Mouse (Mus musculus) embryonic facial prominence, embryonic 12.5 days (tissue): ENCODE measurements at regions not wholly inside any gene's neighbourhood (a gene's known extent, or its start where the extent isn't known, plus 50 kb on each side); places are given as distances from the start of the nearest gene placed in this dataset.

Source experiments
- ATAC-seq: fragments of 200-750 bp; cut with Nextera tagmentation; 2 replicates; pipeline ENCODE4 v1.8.0; 2017; ENCODE audit not compliant: insufficient number of reproducible peaks, insufficient read depth, low FRiP score, low TSS enrichment
- H3K27ac ChIP-seq: fragments of 300-500 bp; sonication (generic); 2 replicates; pipeline ENCODE4 v1.5.1; 2016; ENCODE audit warnings: mild to moderate bottlenecking
- H3K27me3 ChIP-seq: fragments of 300-500 bp; sonication (generic); 2 replicates; pipeline ENCODE4 v1.6.1; 2016; ENCODE audit warnings: mild to moderate bottlenecking, moderate library complexity
- H3K36me3 ChIP-seq: fragments of 300-500 bp; sonication (generic); 2 replicates; pipeline ENCODE4 v1.6.1; 2016; ENCODE audit warnings: mild to moderate bottlenecking
- H3K4me1 ChIP-seq: fragments of 300-500 bp; sonication (generic); 2 replicates; pipeline ENCODE4 v1.6.1; 2016
- H3K4me2 ChIP-seq: fragments of 300-500 bp; sonication (generic); replicated peaks from 2 replicates; pipeline ENCODE4 v1.6.1; 2016; ENCODE audit warnings: mild to moderate bottlenecking, moderate library complexity
- H3K4me3 ChIP-seq: fragments of 300-500 bp; sonication (generic); 2 replicates; pipeline ENCODE4 v1.5.1; 2016; ENCODE audit warnings: mild to moderate bottlenecking
- H3K9ac ChIP-seq: fragments of 300-500 bp; sonication (generic); 2 replicates; pipeline ENCODE4 v1.6.1; 2016; ENCODE audit warnings: mild to moderate bottlenecking, moderate library complexity
- H3K9me3 ChIP-seq: fragments of 300-500 bp; sonication (generic); 2 replicates; pipeline ENCODE4 v1.6.1; 2016; ENCODE audit warnings: mild to moderate bottlenecking, moderate library complexity
- WGBS: fragments of 180-500 bp; shearing (Covaris S2); methylation state at CpG from one replicate; pipeline ENCODE4 v1.1.7; 2016; 5-methylcytosine and 5-hydroxymethylcytosine counted together

GRCm38 (mm10) chr16:21351289-21351688, 71.6 kb upstream of the Vps8 start:
- Histone ChIP-seq H3K4me2 (no peak overlapping the region), H3K4me3 (no peak overlapping the region), H3K36me3 (no peaks in the 10 kb centered on the region), H3K4me1 (peaks cover 23% of the 10 kb centered on the region), H3K9me3 (no peaks in the 10 kb centered on the region), H3K27ac (no peak overlapping the region), H3K27me3 (no peaks in the 10 kb centered on the region), H3K9ac (no peak overlapping the region)
- 84% methylated on average over 3 of the region's 3 CpGs for WGBS
- ATAC-seq: no peak

DNA sequence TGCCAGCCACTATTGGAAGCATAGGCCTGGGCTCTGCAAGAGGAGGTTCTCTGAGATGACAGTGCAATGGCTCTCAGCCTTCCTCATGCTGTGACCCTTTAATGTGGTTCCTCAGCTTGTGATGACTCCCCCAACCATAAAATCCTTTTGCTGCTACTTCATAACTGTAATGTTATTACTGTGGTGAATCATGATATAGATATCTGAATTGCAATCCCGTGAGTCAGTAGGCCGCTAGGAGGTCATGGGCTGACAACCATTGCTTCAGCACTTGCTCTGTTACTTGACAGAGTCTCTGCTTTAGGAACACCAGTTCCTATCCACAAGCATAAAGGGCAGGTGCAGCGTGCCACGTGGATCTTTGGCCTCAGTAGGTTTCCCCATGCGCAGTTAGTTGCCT, 69.8 kb upstream of the Vps8 start:
- H3K4me2 ChIP-seq: 0 out of 2 replicates have a peak overlapping the region, but pooled peaks have one; percentile 7
- H3K4me3 ChIP-seq: no peak overlapping the region
- H3K36me3 ChIP-seq: no peaks in the 10 kb centered on the region
- H3K9ac ChIP-seq: no peak overlapping the region
- no peaks in the 10 kb centered on the region for H3K27me3 ChIP-seq
- 0 out of 2 replicates have a peak, but pooled peaks have one; percentile 14 for ATAC-seq
- H3K9me3 ChIP-seq: no peaks in the 10 kb centered on the region
- H3K27ac ChIP-seq: peak overlapping the region; percentile 69
- WGBS: 36% methylated on average over 5 of the region's 5 CpGs
- peaks cover 27% of the 10 kb centered on the region for H3K4me1 ChIP-seq

DNA sequence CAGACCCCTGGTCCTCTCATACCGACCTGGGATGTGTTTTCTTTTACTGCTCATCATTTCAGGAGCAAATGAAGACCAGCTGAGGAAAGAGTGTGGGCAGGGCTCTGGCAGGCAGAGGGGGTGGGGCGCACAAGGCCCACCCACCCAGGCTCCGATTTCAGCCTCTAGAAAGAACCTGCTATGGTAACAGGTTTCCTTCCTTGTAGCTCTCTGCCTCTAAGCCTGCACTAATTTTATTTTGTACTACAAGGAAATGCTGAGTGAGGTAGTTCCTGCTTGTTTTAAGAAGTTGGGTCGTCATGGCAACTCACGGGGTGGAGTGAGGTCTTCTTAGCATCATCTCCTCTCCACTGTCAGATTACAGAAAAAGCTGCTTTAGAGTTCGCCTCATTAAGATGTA, 69.4 kb upstream of the Vps8 start:
- peak; percentile 63 for ATAC-seq
- Histone ChIP-seq H3K36me3 (no peaks in the 10 kb centered on the region), H3K4me2 (0 out of 2 replicates have a peak overlapping the region, but pooled peaks have one; percentile 7), H3K9ac (no peak overlapping the region), H3K9me3 (no peaks in the 10 kb centered on the region), H3K4me3 (no peak overlapping the region), H3K27ac (peak overlapping the region; percentile 69), H3K4me1 (peaks cover 23% of the 10 kb centered on the region), H3K27me3 (no peaks in the 10 kb centered on the region)
- 13% methylated on average over 6 of the region's 6 CpGs for whole genome bisulfite sequencing

GRCm38 (mm10) chr16:21355638-21356037, 67.3 kb upstream of the Vps8 start:
- no peak for ATAC-seq
- H3K9ac ChIP-seq: no peak overlapping the region
- no peak overlapping the region for H3K27ac ChIP-seq
- H3K4me1 ChIP-seq: peaks cover 17% of the 10 kb centered on the region
- no peaks in the 10 kb centered on the region for H3K27me3 ChIP-seq
- H3K36me3 ChIP-seq: no peaks in the 10 kb centered on the region
- no peaks in the 10 kb centered on the region for H3K9me3 ChIP-seq
- H3K4me3 ChIP-seq: no peak overlapping the region
- whole genome bisulfite sequencing: 58% methylated on average over 1 of the region's 1 CpGs
- H3K4me2 ChIP-seq: no peak overlapping the region

DNA sequence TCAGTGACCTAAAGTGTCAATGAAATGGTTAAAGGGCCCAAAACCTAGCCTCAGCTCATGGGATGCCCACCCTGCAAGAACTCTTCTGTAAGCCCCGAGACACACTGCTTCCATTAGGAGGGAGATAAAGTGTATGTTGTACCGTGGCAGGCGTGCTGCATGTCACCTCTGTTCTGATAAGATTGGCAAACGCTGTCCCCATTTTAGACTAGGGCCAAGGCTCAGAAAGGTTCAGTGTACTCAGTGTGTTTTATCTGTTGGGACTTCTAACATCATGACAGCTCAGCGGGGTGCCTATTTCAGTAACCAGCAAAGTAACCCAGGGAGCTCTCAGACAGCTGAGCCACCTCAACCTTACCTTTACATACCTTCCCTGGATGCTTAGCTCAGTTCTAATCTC, 65.5 kb upstream of the Vps8 start:
- Histone ChIP-seq H3K4me3 (no peak overlapping the region), H3K4me1 (peaks cover 17% of the 10 kb centered on the region), H3K27ac (no peak overlapping the region), H3K36me3 (no peaks in the 10 kb centered on the region), H3K9ac (no peak overlapping the region), H3K9me3 (no peaks in the 10 kb centered on the region), H3K27me3 (no peaks in the 10 kb centered on the region), H3K4me2 (no peak overlapping the region)
- ATAC-seq: no peak
- 51% methylated on average over 5 of the region's 5 CpGs for WGBS

DNA sequence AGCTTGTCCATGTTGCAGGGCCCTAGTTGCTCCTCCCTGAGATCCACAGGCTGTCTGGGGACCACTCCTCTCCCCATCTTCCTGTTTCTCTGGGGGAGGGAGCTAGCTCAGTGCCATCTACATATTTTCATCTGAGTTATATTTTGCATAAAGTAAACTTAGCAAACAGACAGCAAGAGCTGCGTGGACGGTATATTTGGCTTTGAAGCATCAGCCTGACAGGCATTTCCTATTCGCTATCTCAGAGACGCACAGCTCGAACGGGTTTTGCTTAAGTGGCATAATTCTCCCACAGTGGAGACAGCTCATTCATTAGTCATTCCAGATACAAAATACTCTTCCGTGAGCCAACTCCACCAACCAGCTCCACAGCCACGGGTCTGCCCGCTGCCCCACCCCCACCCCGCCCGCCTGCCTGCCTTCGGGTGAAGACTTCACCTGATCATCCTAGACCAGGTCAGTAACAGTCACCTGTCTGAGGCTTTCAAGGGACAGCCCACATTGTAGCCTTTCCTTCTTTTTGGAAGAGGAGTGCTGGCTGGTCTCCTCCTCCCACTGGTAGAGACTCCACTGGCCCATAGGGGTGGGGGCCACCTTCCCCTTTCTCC, 64.5 kb upstream of the Vps8 start:
- Histone ChIP-seq H3K27me3 (no peaks in the 10 kb centered on the region), H3K36me3 (no peaks in the 10 kb centered on the region), H3K4me3 (no peak overlapping the region), H3K4me2 (no peak overlapping the region), H3K27ac (no peak overlapping the region), H3K9me3 (no peaks in the 10 kb centered on the region), H3K4me1 (peaks cover 21% of the 10 kb centered on the region), H3K9ac (no peak overlapping the region)
- no peak for ATAC-seq
- WGBS: 66% methylated on average over 12 of the region's 12 CpGs

GRCm38 (mm10) chr16:21359459-21359858, 63.5 kb upstream of the Vps8 start:
- Histone ChIP-seq H3K27ac (no peak overlapping the region), H3K4me1 (peaks cover 26% of the 10 kb centered on the region), H3K27me3 (no peaks in the 10 kb centered on the region; the same call in 1 of the 2 replicates), H3K9me3 (no peaks in the 10 kb centered on the region), H3K4me3 (no peak overlapping the region), H3K36me3 (no peaks in the 10 kb centered on the region), H3K4me2 (no peak overlapping the region), H3K9ac (no peak overlapping the region)
- 65% methylated on average over 4 of the region's 4 CpGs for WGBS
- no peak for ATAC-seq

DNA sequence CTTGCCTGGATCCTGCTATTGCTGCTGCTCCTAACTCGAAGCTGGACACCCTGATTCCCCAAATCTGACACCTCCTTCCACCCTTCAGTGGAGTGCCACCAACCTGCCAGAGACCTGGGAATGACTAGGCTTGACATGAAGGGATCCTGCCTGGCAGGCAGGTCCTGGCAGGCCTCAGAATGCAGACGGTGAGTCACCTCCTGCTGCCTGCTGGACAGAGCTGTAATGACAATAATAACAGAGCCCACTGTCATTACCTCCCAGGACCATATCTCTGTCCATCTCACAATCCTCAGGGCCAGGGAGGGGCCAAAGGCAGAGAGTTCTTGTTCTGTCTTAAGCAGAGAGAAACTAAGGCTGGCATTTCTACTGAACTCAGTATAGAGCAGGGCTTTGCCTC, 61.5 kb upstream of the Vps8 start:
- no peaks in the 10 kb centered on the region; the same call in 1 of the 2 replicates for H3K27me3 ChIP-seq
- H3K4me1 ChIP-seq: peaks cover 24% of the 10 kb centered on the region
- H3K9me3 ChIP-seq: no peaks in the 10 kb centered on the region
- WGBS: 45% methylated on average over 2 of the region's 2 CpGs
- ATAC-seq: no peak
- no peaks in the 10 kb centered on the region for H3K36me3 ChIP-seq
- no peak overlapping the region for H3K4me3 ChIP-seq
- H3K9ac ChIP-seq: no peak overlapping the region
- H3K27ac ChIP-seq: no peak overlapping the region
- H3K4me2 ChIP-seq: no peak overlapping the region

DNA sequence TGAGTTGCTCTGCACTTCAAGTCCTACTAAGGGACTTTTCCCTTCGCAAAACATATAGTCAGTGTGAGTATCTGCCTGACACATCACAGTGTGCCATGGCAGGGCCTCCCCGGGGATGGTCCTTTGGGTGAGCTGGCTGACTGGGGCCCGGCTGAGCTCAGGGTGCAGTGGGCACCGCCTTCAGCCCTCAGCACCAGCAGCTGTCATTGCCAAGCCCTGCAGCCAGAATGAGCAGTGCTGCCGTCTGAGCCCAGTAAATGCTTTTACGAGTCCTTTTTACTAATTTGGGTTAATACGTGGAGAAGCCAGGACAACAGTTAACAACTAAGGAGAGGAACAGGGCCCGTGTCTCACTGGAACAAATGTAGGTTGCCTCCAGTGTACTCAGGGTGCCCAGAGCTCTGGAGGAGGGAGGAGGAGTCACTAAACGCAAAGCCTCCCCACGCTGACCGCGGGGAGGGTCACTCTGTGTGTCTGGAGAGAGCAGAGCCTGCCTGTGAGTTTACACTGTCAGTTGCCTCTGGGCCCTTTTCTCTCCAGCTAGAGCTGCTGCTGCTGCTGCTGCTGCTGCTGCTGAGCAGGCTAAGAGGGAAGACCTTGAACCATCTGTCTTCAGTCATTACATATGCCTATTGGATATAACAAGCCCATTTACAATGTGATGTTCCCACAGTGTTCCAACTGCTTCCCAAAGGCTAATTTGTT, 60.1 kb upstream of the Vps8 start:
- WGBS: 43% methylated on average over 12 of the region's 12 CpGs
- Histone ChIP-seq H3K9me3 (no peaks in the 10 kb centered on the region), H3K4me2 (no peak overlapping the region), H3K27me3 (no peaks in the 10 kb centered on the region; the same call in 1 of the 2 replicates), H3K4me1 (peaks cover 27% of the 10 kb centered on the region), H3K4me3 (no peak overlapping the region), H3K27ac (peak overlapping the region; percentile 60), H3K9ac (no peak overlapping the region), H3K36me3 (no peaks in the 10 kb centered on the region)
- no peak for ATAC-seq

DNA sequence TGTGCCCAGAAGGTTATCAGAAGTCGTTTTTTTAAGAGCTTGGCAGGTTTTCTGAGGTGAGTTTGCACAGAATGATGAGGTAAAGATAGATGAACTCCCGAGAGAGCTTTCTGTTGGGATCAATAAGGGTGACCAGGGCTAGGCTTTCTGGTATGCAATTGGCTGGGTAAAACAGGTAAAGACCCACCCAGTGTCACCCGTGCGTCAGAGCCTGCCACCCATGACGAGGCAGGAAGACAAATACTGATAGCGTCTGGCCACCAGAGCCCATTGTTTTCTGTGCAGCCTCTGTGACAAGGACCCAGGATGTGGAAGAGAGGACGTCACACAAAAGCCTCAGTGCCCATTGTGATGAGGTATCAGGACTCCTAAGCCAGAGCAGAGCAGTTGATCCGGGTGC, 58.0 kb upstream of the Vps8 start:
- no peak overlapping the region for H3K9ac ChIP-seq
- WGBS: 48% methylated on average over 8 of the region's 8 CpGs
- H3K4me2 ChIP-seq: no peak overlapping the region
- H3K4me3 ChIP-seq: no peak overlapping the region
- H3K36me3 ChIP-seq: no peaks in the 10 kb centered on the region
- no peak for ATAC-seq
- no peak overlapping the region for H3K27ac ChIP-seq
- no peaks in the 10 kb centered on the region for H3K9me3 ChIP-seq
- peaks cover 34% of the 10 kb centered on the region for H3K4me1 ChIP-seq
- H3K27me3 ChIP-seq: no peaks in the 10 kb centered on the region; the same call in 1 of the 2 replicates

- H3K4me1 ChIP-seq: peaks cover 34% of the 10 kb centered on the region
- no peak for ATAC-seq
- 25% methylated on average over 8 of the region's 8 CpGs for WGBS
Measured at GRCm38 (mm10) chr16:21367449-21367848, 55.5 kb upstream of the Vps8 start.

GRCm38 (mm10) chr16:21368821-21369220, 54.1 kb upstream of the Vps8 start:
- Histone ChIP-seq H3K27ac (no peak overlapping the region), H3K4me1 (peaks cover 22% of the 10 kb centered on the region), H3K9ac (no peak overlapping the region), H3K36me3 (no peaks in the 10 kb centered on the region), H3K27me3 (no peaks in the 10 kb centered on the region; the same call in 1 of the 2 replicates), H3K4me3 (no peak overlapping the region), H3K9me3 (no peaks in the 10 kb centered on the region), H3K4me2 (no peak overlapping the region)
- no peak for ATAC-seq
- WGBS: 53% methylated on average over 1 of the region's 1 CpGs

More at GRCm38 (mm10) chr16:21367449-21367848, 55.5 kb upstream of the Vps8 start:
- Histone ChIP-seq H3K4me3 (no peak overlapping the region), H3K9ac (no peak overlapping the region), H3K36me3 (no peaks in the 10 kb centered on the region), H3K27ac (no peak overlapping the region), H3K9me3 (no peaks in the 10 kb centered on the region), H3K4me2 (no peak overlapping the region), H3K27me3 (no peaks in the 10 kb centered on the region; the same call in 1 of the 2 replicates)
